Mouse (Mus musculus) kidney, adult 2 months (tissue): ENCODE data around the gene Slc44a4.

Source experiments
- CTCF ChIP-seq: fragments of 200-500 bp; conservative IDR thresholded peaks from 2 replicates; pipeline ENCODE4 v1.5.1; 2011; ENCODE audit warnings: low read depth, mild to moderate bottlenecking, control low read depth, low read length, moderate library complexity, mixed read lengths; ENCODE audit not compliant: insufficient read depth, insufficient read length
- POLR2A ChIP-seq: fragments of 200-500 bp; IDR thresholded peaks from one replicate; pipeline ENCODE4 v1.6.1; 2011; ENCODE audit warnings: low read depth, low read length, control low read depth

DNA sequence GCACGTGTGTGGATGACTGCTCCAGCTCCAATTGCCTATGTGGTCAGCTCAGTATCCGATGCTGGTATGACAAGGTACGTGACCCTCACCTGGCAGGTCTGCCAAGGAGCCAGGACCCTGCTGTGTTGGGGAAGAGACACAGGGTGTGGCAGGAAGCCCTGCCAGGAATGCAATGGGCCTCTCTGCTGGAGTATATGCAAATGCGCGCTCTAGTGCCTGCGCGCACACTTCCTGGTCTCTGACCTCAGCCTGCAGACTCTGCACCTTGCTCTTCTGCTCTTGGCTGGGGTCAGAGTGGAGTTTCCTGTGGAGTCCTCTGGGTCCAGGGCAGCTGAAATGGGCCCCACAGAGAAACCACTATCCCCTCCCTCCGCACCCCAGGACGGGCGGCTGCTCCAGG, 3.3 kb upstream of the Slc44a4 start:
- TF ChIP-seq POLR2A = no peak
- TF ChIP-seq CTCF = no peak
